Mouse (Mus musculus) right cerebral cortex, postnatal 14 days (tissue): ENCODE data around the gene Zswim3.
"Not testable (repeated sequence)": the region's sequence is repeated elsewhere in the genome, so short reads cannot be mapped to it uniquely, and the experiment has no call there.

ENCODE experiments used
- DNase-seq: peaks from one replicate; pipeline ENCODE4 v3.0.0; 2022

The Zswim3 gene

DNA sequence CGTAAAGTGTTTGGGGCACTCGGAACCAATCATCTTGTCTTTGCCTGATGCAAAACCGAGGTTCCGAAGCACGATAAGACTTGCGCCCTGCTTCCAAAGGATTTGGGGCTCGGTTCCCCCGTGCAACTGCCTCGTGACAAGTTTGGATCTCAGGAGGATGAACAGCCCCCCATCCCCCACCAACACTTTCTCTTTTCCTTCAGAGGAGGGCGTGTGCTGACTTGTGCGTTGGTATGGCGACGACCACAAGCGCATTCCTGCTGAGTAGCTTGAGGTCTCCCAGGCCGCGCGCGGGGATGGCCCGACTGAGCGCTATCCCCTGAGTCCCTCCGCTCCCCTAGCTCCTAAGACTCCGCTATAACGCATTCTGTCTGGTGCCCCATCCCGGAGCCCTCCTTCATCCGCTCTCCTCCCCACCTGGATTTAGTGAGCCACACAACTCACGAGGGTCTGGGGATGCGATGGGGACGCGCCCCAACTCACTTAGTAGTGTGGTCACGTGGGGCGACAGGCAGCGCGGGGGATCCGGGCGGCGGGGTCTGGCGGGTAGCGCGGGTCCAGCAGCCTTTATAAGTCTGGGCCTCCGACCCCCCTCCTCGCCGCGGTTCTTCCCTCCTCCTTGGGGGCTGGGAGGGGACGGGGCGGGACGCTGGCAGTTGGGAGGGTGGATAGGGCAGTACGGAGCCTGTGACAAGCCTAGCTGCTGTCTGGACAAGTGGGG, 52.4 kb downstream of the Zswim3 start, which contains the start of gene Pltp:
Gene Pltp (minus strand): TSS at position 611 of the 721 bp plus-strand sequence.
- DNase-seq = peak; percentile 52

- no peak for DNase-seq
These were observed 53.1 kb downstream of the Zswim3 start for GRCm38 (mm10) chr2:164857842-164858553.

- DNase-seq = no peak
These were observed 54.3 kb downstream of the Zswim3 start for GRCm38 (mm10) chr2:164859155-164859554.

DNA sequence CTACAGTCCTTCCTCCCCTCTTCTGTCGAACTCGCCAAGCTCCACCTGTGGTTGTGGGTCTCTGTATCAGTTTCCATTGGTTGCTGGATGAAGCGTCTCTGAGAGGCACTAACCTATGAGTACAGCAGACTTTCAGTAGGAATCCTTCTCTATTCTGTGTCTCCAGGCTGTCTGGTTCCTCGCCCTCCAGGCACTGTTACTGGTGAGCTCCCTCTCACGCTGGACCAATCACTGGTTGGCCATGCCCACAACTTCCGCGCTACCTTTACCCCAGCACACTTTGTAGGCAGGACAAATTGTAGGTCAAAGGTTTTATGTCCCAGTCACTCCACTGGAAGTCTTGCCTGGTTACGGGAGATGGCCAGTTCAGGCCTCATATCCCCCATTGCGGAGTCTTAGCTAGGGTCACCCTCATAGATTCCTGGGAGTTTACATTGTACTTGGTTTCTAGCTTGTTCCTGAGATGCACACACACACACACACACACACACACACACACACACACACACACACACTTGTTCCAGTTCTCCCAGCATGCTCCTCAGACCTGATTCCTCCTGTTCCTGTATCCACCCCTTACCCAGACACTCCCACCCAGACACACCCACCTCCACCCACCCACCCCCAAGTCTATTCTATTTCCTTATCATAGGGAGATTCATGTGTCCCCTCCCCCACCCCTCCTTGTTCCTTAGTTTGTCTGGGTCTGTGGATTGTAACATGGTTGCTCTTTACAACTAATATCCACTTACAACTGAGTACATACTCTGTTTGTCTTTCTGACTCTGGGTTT, 54.9 kb downstream of the Zswim3 start:
- DNase-seq = no peak

- no peak for DNase-seq
These were observed 56.2 kb downstream of the Zswim3 start for GRCm38 (mm10) chr2:164861094-164861493.

- no peak for DNase-seq
These were observed 57.4 kb downstream of the Zswim3 start for GRCm38 (mm10) chr2:164862179-164862861.

DNA sequence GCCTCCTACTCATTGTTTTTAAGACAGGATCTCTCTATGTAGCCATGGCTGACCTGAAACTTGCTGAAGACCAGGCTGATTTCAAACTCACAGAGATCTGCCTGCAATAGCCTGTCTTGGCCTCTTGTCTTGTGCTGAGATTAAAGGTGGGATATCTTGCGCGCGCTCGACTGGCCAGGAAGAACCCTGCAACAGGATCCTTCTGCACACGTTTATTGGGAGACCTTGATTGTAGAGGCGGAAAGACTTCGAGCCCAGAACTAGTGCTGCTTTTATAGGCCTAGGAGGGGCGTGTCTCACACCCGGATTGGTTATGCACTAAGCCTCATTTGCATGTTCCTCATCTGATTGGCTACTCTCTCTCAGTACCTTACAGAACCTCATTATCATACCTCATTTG, 58.5 kb downstream of the Zswim3 start:
- DNase-seq = not testable (repeated sequence)

DNA sequence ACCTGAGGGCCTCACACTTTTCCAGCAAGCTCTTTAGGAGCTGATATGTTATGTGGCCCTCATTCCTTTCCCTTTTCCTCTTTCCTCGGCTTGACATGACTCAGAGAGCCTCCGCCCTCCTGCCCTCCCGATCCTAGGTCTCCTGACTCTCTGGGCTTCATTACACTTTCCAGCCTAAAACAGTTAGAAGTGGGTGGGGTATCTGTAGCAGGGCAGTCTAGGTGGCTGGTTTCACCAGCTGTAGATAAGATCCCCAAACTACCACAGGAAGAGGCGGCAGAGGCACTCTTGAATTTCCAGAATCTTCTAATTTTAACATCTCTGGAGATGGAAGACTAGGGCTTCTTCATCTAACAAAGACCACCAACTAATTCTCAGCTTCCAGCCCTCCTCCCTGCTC, 59.7 kb downstream of the Zswim3 start:
- no peak for DNase-seq

- no peak for DNase-seq
These were observed 62.0 kb downstream of the Zswim3 start for GRCm38 (mm10) chr2:164866741-164867551.

DNA sequence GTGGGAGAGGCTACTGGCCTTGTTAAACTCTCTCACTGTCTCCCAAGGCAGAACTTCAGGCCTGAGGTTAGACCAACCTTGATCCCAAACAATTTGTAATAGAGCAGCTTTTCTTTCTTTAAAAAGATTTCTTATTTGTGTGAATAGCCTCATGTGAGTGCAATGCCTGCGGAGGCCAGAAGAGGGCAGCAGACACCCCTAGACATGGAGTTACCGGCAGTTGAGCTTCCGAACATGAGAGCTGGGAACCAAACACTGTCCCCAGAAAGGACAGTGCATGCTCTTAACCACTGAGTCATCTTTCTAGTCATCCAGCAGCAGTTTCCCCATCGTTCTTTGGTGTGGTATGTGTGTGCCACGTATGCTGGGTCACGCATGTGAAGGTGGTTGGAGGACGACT, 62.7 kb downstream of the Zswim3 start:
- no peak for DNase-seq

- no peak for DNase-seq
These were observed 63.6 kb downstream of the Zswim3 start for GRCm38 (mm10) chr2:164868491-164868890.
